Mouse (Mus musculus) MEL (cell line): ENCODE data around the gene Amot. TPM values are rescaled to one million over a fixed set of nuclear protein-coding genes. Genes with fewer than 3 reads are reported as not detected.

ENCODE experiments used
- DNase-seq: peaks from one replicate; pipeline ENCODE4 v3.0.0; 2011; ENCODE audit warnings: low read depth, low spot score
- H3K27ac ChIP-seq: 2 replicates; pipeline ENCODE4 v1.5.1; 2012; ENCODE audit warnings: low read depth, mild to moderate bottlenecking, control low read depth, low read length, moderate library complexity; ENCODE audit not compliant: control insufficient read depth
- H3K27me3 ChIP-seq, 2 experiments: fragments of 150-350 bp in 1 of 2; sonication (generic) in 1 of 2; 2 replicates each; pipeline ENCODE4 v1.6.1; 2012; ENCODE audit warnings: low read length in 2 of 2, mild to moderate bottlenecking in 2 of 2, improper control_type of control experiment in 1 of 2, moderate library complexity in 1 of 2; ENCODE audit not compliant: insufficient read depth in 2 of 2, control insufficient read depth in 1 of 2
- H3K36me3 ChIP-seq, 2 experiments: 2 replicates each; pipeline ENCODE4 v1.6.1; 2012 to 2014; ENCODE audit warnings: low read length in 2 of 2, improper control_type of control experiment in 1 of 2, inconsistent platforms in 1 of 2, mild to moderate bottlenecking in 1 of 2; ENCODE audit not compliant: insufficient read depth in 2 of 2, control insufficient read depth in 1 of 2
- H3K4me1 ChIP-seq, 2 experiments: fragments of 150-350 bp in 1 of 2; sonication (generic) in 1 of 2; 2 replicates each; pipeline ENCODE4 v1.6.1; 2012; ENCODE audit warnings: low read length in 2 of 2, improper control_type of control experiment in 1 of 2, mild to moderate bottlenecking in 1 of 2; ENCODE audit not compliant: insufficient read depth in 2 of 2, control insufficient read depth in 1 of 2
- H3K4me3 ChIP-seq, 2 experiments: fragments of 150-350 bp in 1 of 2; sonication (generic) in 1 of 2; 2 replicates each; pipeline ENCODE4 v1.5.1; 2012; ENCODE audit warnings: low read depth in 2 of 2, low read length in 2 of 2, mild to moderate bottlenecking in 2 of 2, moderate library complexity in 2 of 2, control low read depth in 1 of 2, improper control_type of control experiment in 1 of 2; ENCODE audit not compliant: control insufficient read depth in 1 of 2, insufficient read depth in 1 of 2
- H3K79me2 ChIP-seq: 2 replicates; pipeline ENCODE4 v1.6.1; 2012; ENCODE audit warnings: mild to moderate bottlenecking, low read length, moderate library complexity; ENCODE audit not compliant: control insufficient read depth, poor library complexity, insufficient read depth
- H3K9ac ChIP-seq: 2 replicates; pipeline ENCODE4 v1.6.1; 2012; ENCODE audit warnings: low read depth, mild to moderate bottlenecking, control low read depth, low read length, moderate library complexity; ENCODE audit not compliant: control insufficient read depth, poor library complexity, severe bottlenecking
- H3K9me3 ChIP-seq: fragments of 150-350 bp; sonication (generic); replicated peaks from 2 replicates; pipeline ENCODE4 v1.6.1; 2012; ENCODE audit warnings: mild to moderate bottlenecking, low read length, improper control_type of control experiment, moderate library complexity; ENCODE audit not compliant: insufficient read depth
- CHD1 ChIP-seq: IDR thresholded peaks from 2 replicates; pipeline ENCODE4 v1.6.1; 2012; ENCODE audit warnings: low read depth, mild to moderate bottlenecking, inconsistent platforms, low read length, improper control_type of control experiment
- CTCF ChIP-seq, 3 experiments: IDR thresholded peaks in 2 of 3; conservative IDR thresholded peaks in 1 of 3; 2 replicates each; pipeline ENCODE4 v1.5.1; 2011 to 2012; ENCODE audit warnings: low read length in 3 of 3, low read depth in 2 of 3, mild to moderate bottlenecking in 2 of 3, improper control_type of control experiment in 1 of 3, inconsistent platforms in 1 of 3, mixed read lengths in 1 of 3, moderate library complexity in 1 of 3; ENCODE audit not compliant: control insufficient read depth in 1 of 3, insufficient read depth in 1 of 3, poor library complexity in 1 of 3, severe bottlenecking in 1 of 3
- E2F4 ChIP-seq: IDR thresholded peaks from 2 replicates; pipeline ENCODE4 v1.6.1; 2011; ENCODE audit warnings: low read depth, low read length, improper control_type of control experiment, borderline replicate concordance
- EP300 ChIP-seq, 2 experiments: IDR thresholded peaks; 2 replicates each; pipeline ENCODE4 v1.6.1; 2011; ENCODE audit warnings: improper control_type of control experiment in 2 of 2, low read length in 2 of 2, low read depth in 1 of 2, mild to moderate bottlenecking in 1 of 2
- ETS1 ChIP-seq: IDR thresholded peaks from 2 replicates; pipeline ENCODE4 v1.6.1; 2012; ENCODE audit warnings: low read depth, mild to moderate bottlenecking, inconsistent platforms, low read length, improper control_type of control experiment, moderate library complexity
- KAT2A ChIP-seq: conservative IDR thresholded peaks from 2 replicates; pipeline ENCODE4 v1.6.1; 2012; ENCODE audit warnings: low read depth, low read length, improper control_type of control experiment, inconsistent platforms
- MAFK ChIP-seq: IDR thresholded peaks from 2 replicates; pipeline ENCODE4 v1.6.1; 2011; ENCODE audit warnings: low read depth, mild to moderate bottlenecking, low read length, improper control_type of control experiment, borderline replicate concordance
- MAZ ChIP-seq: IDR thresholded peaks from 2 replicates; pipeline ENCODE4 v1.6.1; 2012; ENCODE audit warnings: low read depth, mild to moderate bottlenecking, inconsistent platforms, low read length, improper control_type of control experiment
- MYB ChIP-seq: IDR thresholded peaks from 2 replicates; pipeline ENCODE4 v1.6.1; 2011; ENCODE audit warnings: mild to moderate bottlenecking, low read depth, low read length, improper control_type of control experiment
- MYC ChIP-seq: IDR thresholded peaks from 2 replicates; pipeline ENCODE4 v1.6.1; 2011; ENCODE audit warnings: low read depth, mild to moderate bottlenecking, low read length, improper control_type of control experiment, moderate library complexity
- NRF1 ChIP-seq: IDR thresholded peaks from 2 replicates; pipeline ENCODE4 v1.6.1; 2014; ENCODE audit warnings: low read depth, mild to moderate bottlenecking, inconsistent platforms, low read length, improper control_type of control experiment, moderate library complexity; ENCODE audit not compliant: poor library complexity, insufficient read depth, severe bottlenecking
- POLR2A ChIP-seq, 2 experiments: IDR thresholded peaks; 2 replicates each; pipeline ENCODE4 v1.6.1; 2011 to 2012; ENCODE audit warnings: low read length in 2 of 2, mild to moderate bottlenecking in 2 of 2, control low read depth in 1 of 2, improper control_type of control experiment in 1 of 2, low read depth in 1 of 2, moderate library complexity in 1 of 2; ENCODE audit not compliant: control insufficient read depth in 1 of 2, insufficient read depth in 1 of 2, poor library complexity in 1 of 2
- POLR2AphosphoS2 ChIP-seq: IDR thresholded peaks from 2 replicates; pipeline ENCODE4 v1.6.1; 2011; ENCODE audit warnings: low read length, improper control_type of control experiment
- RCOR1 ChIP-seq: IDR thresholded peaks from 2 replicates; pipeline ENCODE4 v1.6.1; 2012; ENCODE audit warnings: low read depth, mild to moderate bottlenecking, inconsistent platforms, low read length, improper control_type of control experiment
- SIN3A ChIP-seq: IDR thresholded peaks from 2 replicates; pipeline ENCODE4 v1.6.1; 2012; ENCODE audit warnings: low read length, improper control_type of control experiment, inconsistent platforms
- SMC3 ChIP-seq: IDR thresholded peaks from 2 replicates; pipeline ENCODE4 v1.6.1; 2011; ENCODE audit warnings: low read depth, low read length, improper control_type of control experiment
- TAL1 ChIP-seq: IDR thresholded peaks from 2 replicates; pipeline ENCODE4 v1.6.1; 2012; ENCODE audit warnings: mild to moderate bottlenecking, inconsistent platforms, low read length, moderate library complexity, mixed read lengths
- TBP ChIP-seq: IDR thresholded peaks from 2 replicates; pipeline ENCODE4 v1.8.0; 2011; ENCODE audit warnings: low read depth, low read length, improper control_type of control experiment
- TCF12 ChIP-seq: IDR thresholded peaks from 2 replicates; pipeline ENCODE4 v1.6.1; 2014; ENCODE audit warnings: low read depth, mild to moderate bottlenecking, inconsistent platforms, low read length, improper control_type of control experiment, moderate library complexity
- UBTF ChIP-seq: IDR thresholded peaks from 2 replicates; pipeline ENCODE4 v1.6.1; 2012; ENCODE audit warnings: low read depth, mild to moderate bottlenecking, inconsistent platforms, low read length, improper control_type of control experiment, moderate library complexity, borderline replicate concordance; ENCODE audit not compliant: insufficient read depth
- USF2 ChIP-seq, 2 experiments: IDR thresholded peaks; 2 replicates each; pipeline ENCODE4 v1.6.1; 2011 to 2012; ENCODE audit warnings: improper control_type of control experiment in 2 of 2, low read length in 2 of 2, borderline replicate concordance in 1 of 2, inconsistent platforms in 1 of 2, low read depth in 1 of 2, mild to moderate bottlenecking in 1 of 2; ENCODE audit not compliant: insufficient read depth in 1 of 2
- ZC3H11A ChIP-seq: IDR thresholded peaks from 2 replicates; pipeline ENCODE4 v1.6.1; 2012; ENCODE audit warnings: low read depth, mild to moderate bottlenecking, inconsistent platforms, low read length, improper control_type of control experiment
- ZKSCAN1 ChIP-seq: IDR thresholded peaks from 2 replicates; pipeline ENCODE4 v1.6.1; 2012; ENCODE audit warnings: low read depth, mild to moderate bottlenecking, inconsistent platforms, low read length, improper control_type of control experiment, moderate library complexity
- ZNF384 ChIP-seq: IDR thresholded peaks from 2 replicates; pipeline ENCODE4 v1.6.1; 2012; ENCODE audit warnings: low read depth, mild to moderate bottlenecking, inconsistent platforms, low read length, improper control_type of control experiment
- polyA plus RNA-seq, 2 experiments: library from polyadenylated mRNA; stranded (reverse) in 1 of 2; unstranded in 1 of 2; fragments of >175 nt in 1 of 2; fragments of >200 nt in 1 of 2; gene quantifications; 2 replicates each; pipeline versions ENCODE4 v1.2.1 to v1.2.4; 2012; ENCODE audit warnings: low replicate concordance in 2 of 2, low read depth in 1 of 2; ENCODE audit not compliant: insufficient read length in 2 of 2, insufficient read depth in 1 of 2, missing spikeins in 1 of 2
- total RNA-seq: library from RNA; depleted of rRNA; stranded (reverse); fragments of 300-350 nt; gene quantifications from 2 replicates; pipeline ENCODE4 v1.2.3, GENCODE M21; 2012

Gene Amot
- total and polyA plus RNA-seq, 3 experiments, result not detected

GRCm38 (mm10) chrX:145489950-145490349, 15.0 kb downstream of the Amot start:
- H3K27ac ChIP-seq, result no peak overlapping the region
- no peaks in the 10 kb centered on the region for H3K4me1 ChIP-seq
- no peak for DNase-seq
- no peaks in the 10 kb centered on the region for H3K27me3 ChIP-seq
- no peaks in the 10 kb centered on the region for H3K36me3 ChIP-seq
- no peak overlapping the region for H3K4me3 ChIP-seq
- TF ChIP-seq MYB (no peak), USF2 (IDR thresholded peaks at IDR 0.05; ENCODE audit: borderline replicate concordance in 1 of 2, insufficient read depth in 1 of 2, low read depth in 1 of 2, low read length in 2 of 2) (no peak), CTCF (IDR thresholded peaks at IDR 0.05 in 2 of 3, conservative IDR thresholded peaks at IDR 0.05 in 1 of 3; ENCODE audit: control insufficient read depth in 1 of 3, insufficient read depth in 1 of 3, low read depth in 2 of 3, low read length in 3 of 3, poor library complexity in 1 of 3, severe bottlenecking in 1 of 3) (no peak), ZKSCAN1 (no peak), NRF1 (no peak), SMC3 (no peak), UBTF (no peak), ZC3H11A (no peak), ETS1 (no peak), CHD1 (no peak), POLR2AphosphoS2 (no peak), ZNF384 (no peak), TAL1 (no peak), KAT2A (no peak)
- no peaks in the 10 kb centered on the region for H3K9me3 ChIP-seq
- H3K9ac ChIP-seq, result no peak overlapping the region
- H3K79me2 ChIP-seq, result no peaks in the 10 kb centered on the region

GRCm38 (mm10) chrX:145485495-145485894, 19.5 kb downstream of the Amot start:
- Histone ChIP-seq H3K36me3 (no peaks in the 10 kb centered on the region), H3K4me3 (no peak overlapping the region), H3K9me3 (no peaks in the 10 kb centered on the region), H3K79me2 (no peaks in the 10 kb centered on the region), H3K27me3 (no peaks in the 10 kb centered on the region), H3K9ac (no peak overlapping the region), H3K27ac (no peak overlapping the region), H3K4me1 (no peaks in the 10 kb centered on the region)
- TF ChIP-seq EP300 (IDR thresholded peaks at IDR 0.05; ENCODE audit: low read depth in 1 of 2, low read length in 2 of 2), result no peak
- no peak for TF ChIP-seq NRF1
- no peak for TF ChIP-seq RCOR1
- TF ChIP-seq MYB, result no peak
- no peak for TF ChIP-seq TCF12
- no peak for TF ChIP-seq MAZ
- no peak for TF ChIP-seq TBP
- TF ChIP-seq MAFK, result no peak
- no peak for TF ChIP-seq E2F4
- no peak for TF ChIP-seq MYC
- TF ChIP-seq CHD1, result no peak
- no peak for TF ChIP-seq KAT2A
- no peak for TF ChIP-seq POLR2A (IDR thresholded peaks at IDR 0.05; ENCODE audit: control insufficient read depth in 1 of 2, insufficient read depth in 1 of 2, low read depth in 1 of 2, low read length in 2 of 2, poor library complexity in 1 of 2)
- no peak for TF ChIP-seq ZKSCAN1
- no peak for TF ChIP-seq SIN3A
- no peak for DNase-seq
